21 mouse cellular contexts compared by ENCODE assay signal in the genomic region with DNA sequence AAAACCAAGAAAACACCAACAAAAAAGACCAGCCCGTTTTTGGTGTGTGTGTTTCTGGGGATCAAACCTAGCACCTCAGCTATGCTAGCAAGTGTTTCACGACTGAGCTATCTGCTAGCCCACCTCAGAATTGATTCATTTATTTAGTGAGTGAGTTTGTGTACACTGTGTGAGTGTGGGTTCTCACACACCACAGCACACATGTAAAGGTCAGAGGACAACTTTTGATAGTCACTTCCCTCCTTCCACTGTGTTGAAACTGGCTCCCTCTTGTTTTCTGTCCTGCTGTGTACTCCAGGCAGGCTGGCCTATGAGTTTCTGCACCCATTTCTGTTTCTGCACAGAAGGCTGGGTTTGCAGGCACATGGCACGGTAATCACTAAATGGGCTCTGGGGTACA. TPM values are rescaled to one million over a fixed set of nuclear protein-coding genes. Genes with fewer than 3 reads are reported as not detected.
DNase-seq lines count a peak whose midpoint lies in the region; ATAC-seq and TF ChIP-seq lines count a peak whose summit lies in the region.
"Had no signal": no experiment of that assay in that cellular context is flagged by ENCODE, and none has a peak within 500 bp of the region (broad histone marks: within the 10 kb centered on the region; RNA-seq: fewer than 3 reads in every experiment).

No protein-coding gene starts in this region.

- TF ChIP-seq EP300 in liver, postnatal 0 days (IDR thresholded peaks at IDR 0.05; ENCODE audit: low read depth), result no peak

- H3K4me3 ChIP-seq in liver, embryonic 15.5 days (replicated peaks), result no peak overlapping the region
- H3K4me3 ChIP-seq in liver, embryonic 11.5 days (ENCODE audit: low read depth, low read length), result no peak overlapping the region
- H3K4me3 ChIP-seq in liver, embryonic 16.5 days (ENCODE audit: low read depth, low read length), result no peak overlapping the region
- no peak overlapping the region for H3K4me3 ChIP-seq in liver, embryonic 12.5 days
- no peak overlapping the region for H3K4me3 ChIP-seq in liver, postnatal 0 days (ENCODE audit: low read depth, low read length)

- ATAC-seq in liver, embryonic 15.5 days (ENCODE audit: insufficient read depth), result 0 out of 2 replicates have a peak, but pooled peaks have one; percentile 37
- no peak for ATAC-seq in liver, embryonic 11.5 days (replicated peaks; ENCODE audit: low FRiP score)
- ATAC-seq in liver, embryonic 16.5 days (ENCODE audit: low read depth), result peak; percentile 58
- ATAC-seq in liver, embryonic 12.5 days, result no peak
- ATAC-seq in liver, postnatal 0 days, result peak; percentile 75
- ATAC-seq: activated CD4-positive, CD25-positive, alpha-beta regulatory T cell, adult 4 months; CD4-positive, CD25-positive, alpha-beta regulatory T cell, adult 4 months; Patski had no signal

- no peaks in the 10 kb centered on the region for H3K4me1 ChIP-seq in liver, embryonic 15.5 days (replicated peaks)
- H3K4me1 ChIP-seq in liver, embryonic 11.5 days (replicated peaks; ENCODE audit: control insufficient read depth, insufficient read depth, low read length), result no peaks in the 10 kb centered on the region
- no peaks in the 10 kb centered on the region; the same call in 1 of the 2 replicates for H3K4me1 ChIP-seq in liver, embryonic 16.5 days (ENCODE audit: control insufficient read depth, low read depth, low read length)
- H3K4me1 ChIP-seq in liver, embryonic 12.5 days, result no peaks in the 10 kb centered on the region
- no peaks in the 10 kb centered on the region for H3K4me1 ChIP-seq in liver, postnatal 0 days (ENCODE audit: insufficient read depth)

- H3K9ac ChIP-seq in liver, embryonic 15.5 days, result no peak overlapping the region
- H3K9ac ChIP-seq in liver, embryonic 11.5 days (ENCODE audit: low read depth, low read length), result no peak overlapping the region
- H3K9ac ChIP-seq in liver, embryonic 16.5 days (ENCODE audit: low read depth, low read length), result no peak overlapping the region
- H3K9ac ChIP-seq in liver, embryonic 12.5 days, result no peak overlapping the region
- H3K9ac ChIP-seq in liver, postnatal 0 days (replicated peaks), result no peak overlapping the region

- peaks cover 95% of the 10 kb centered on the region for H3K36me3 ChIP-seq in liver, embryonic 15.5 days (replicated peaks)
- H3K36me3 ChIP-seq in liver, embryonic 11.5 days (ENCODE audit: control insufficient read depth, insufficient read depth, low read length), result peaks cover 39% of the 10 kb centered on the region
- peaks cover 41% of the 10 kb centered on the region for H3K36me3 ChIP-seq in liver, embryonic 16.5 days (ENCODE audit: control insufficient read depth, insufficient read depth)
- peaks cover 96% of the 10 kb centered on the region for H3K36me3 ChIP-seq in liver, embryonic 12.5 days
- peaks cover 75% of the 10 kb centered on the region for H3K36me3 ChIP-seq in liver, postnatal 0 days (replicated peaks; ENCODE audit: insufficient read depth, low read length)

- no peak overlapping the region for H3K4me2 ChIP-seq in liver, embryonic 15.5 days
- H3K4me2 ChIP-seq in liver, embryonic 11.5 days, result no peak overlapping the region
- no peak overlapping the region for H3K4me2 ChIP-seq in liver, embryonic 16.5 days (ENCODE audit: low read depth, low read length)
- no peak overlapping the region for H3K4me2 ChIP-seq in liver, embryonic 12.5 days
- no peak overlapping the region for H3K4me2 ChIP-seq in liver, postnatal 0 days (ENCODE audit: low read depth, low read length)

- H3K27me3 ChIP-seq in liver, embryonic 15.5 days, result no peaks in the 10 kb centered on the region
- H3K27me3 ChIP-seq in liver, embryonic 11.5 days (replicated peaks; ENCODE audit: control insufficient read depth, insufficient read depth, low read length), result no peaks in the 10 kb centered on the region
- H3K27me3 ChIP-seq in liver, embryonic 16.5 days (ENCODE audit: control insufficient read depth, insufficient read depth, low read depth, low read length), result no peaks in the 10 kb centered on the region
- H3K27me3 ChIP-seq in liver, embryonic 12.5 days (replicated peaks), result no peaks in the 10 kb centered on the region
- H3K27me3 ChIP-seq in liver, postnatal 0 days (ENCODE audit: insufficient read depth, low read length), result no peaks in the 10 kb centered on the region
- H3K27me3 ChIP-seq: CH12.LX, Patski had no signal

- no peak overlapping the region for H3K27ac ChIP-seq in liver, embryonic 15.5 days (replicated peaks)
- no peak overlapping the region for H3K27ac ChIP-seq in liver, embryonic 11.5 days (ENCODE audit: low read depth, low read length)
- H3K27ac ChIP-seq in liver, embryonic 16.5 days (ENCODE audit: low read length), result no peak overlapping the region
- no peak overlapping the region for H3K27ac ChIP-seq in liver, embryonic 12.5 days
- no peak overlapping the region for H3K27ac ChIP-seq in liver, postnatal 0 days (ENCODE audit: low read depth)

- H3K9me3 ChIP-seq in liver, embryonic 15.5 days (replicated peaks), result no peaks in the 10 kb centered on the region
- H3K9me3 ChIP-seq in liver, embryonic 11.5 days (ENCODE audit: control insufficient read depth, low read length), result no peaks in the 10 kb centered on the region
- no peaks in the 10 kb centered on the region for H3K9me3 ChIP-seq in liver, embryonic 16.5 days (replicated peaks; ENCODE audit: control insufficient read depth, low read length)
- no peaks in the 10 kb centered on the region for H3K9me3 ChIP-seq in liver, embryonic 12.5 days (replicated peaks)
- H3K9me3 ChIP-seq in liver, postnatal 0 days (ENCODE audit: low read length), result no peaks in the 10 kb centered on the region
- H3K9me3 ChIP-seq: G1E had no signal

- no peak for DNase-seq in liver, embryonic 11.5 days (ENCODE audit: low spot score)
- DNase-seq in liver, postnatal 0 days, result no peak
- DNase-seq in liver, result no peak
- DNase-seq: adrenal gland, adult 2 months; adrenal gland, adult 8-10 months; adrenal gland, postnatal 10 days; adrenal gland, postnatal 14 days; adrenal gland, postnatal 25 days; adrenal gland, postnatal 36 days; B cell, adult 2 months; cerebellum, adult 11 months; cerebellum, adult 11-12 months; cerebellum, adult 18-20 months had no signal

- 78% methylated on average over 3 of the region's 3 CpGs for WGBS in liver, embryonic 15.5 days (ENCODE audit: insufficient replicate concordance)
- WGBS in liver, embryonic 11.5 days, result 84% methylated on average over 3 of the region's 3 CpGs
- WGBS in liver, embryonic 16.5 days (ENCODE audit: insufficient replicate concordance), result 77% methylated on average over 3 of the region's 3 CpGs
- WGBS in liver, embryonic 12.5 days (ENCODE audit: insufficient replicate concordance), result 75% methylated on average over 3 of the region's 3 CpGs
- 78% methylated on average over 3 of the region's 3 CpGs for WGBS in liver, postnatal 0 days (ENCODE audit: insufficient replicate concordance)

- TF ChIP-seq CTCF in liver, postnatal 0 days (IDR thresholded peaks at IDR 0.05; ENCODE audit: low read depth), result no peak

RNA-seq across cellular contexts. Expression of a gene that starts 47.7 kb away (rescaled TPM):
- polyA plus RNA-seq in liver, embryonic 15.5 days (2015; fragmentation: Nextera tagmentation; extraction: Ambion mirVana), result 36.7 and 40.4 TPM in 2 replicates
- polyA plus RNA-seq in liver, embryonic 11.5 days (2014; fragmentation: Nextera tagmentation; extraction: Ambion mirVana), result 87.3 TPM in 2 replicates
- 38.0 and 43.2 TPM in 2 replicates for polyA plus RNA-seq in liver, embryonic 16.5 days (2015; fragmentation: Nextera tagmentation; extraction: Ambion mirVana)
- 46.1 and 47.7 TPM in 2 replicates for polyA plus RNA-seq in liver, embryonic 12.5 days (2016; fragmentation: Nextera tagmentation; extraction: Ambion mirVana)
- 51.8 and 57.1 TPM in 2 replicates for polyA plus RNA-seq in liver, postnatal 0 days (2015; fragmentation: Nextera tagmentation; extraction: Ambion mirVana)

Comparison
In these comparisons a context has a peak if more than half of its experiments do, and no peak if none do; other contexts are left out.
1. ATAC-seq: peak in liver, embryonic 15.5 days (single experiment), liver, embryonic 16.5 days (single experiment) and liver, postnatal 0 days (single experiment); none in liver, embryonic 11.5 days (single experiment) and liver, embryonic 12.5 days (single experiment).